Mouse (Mus musculus) granulocyte monocyte progenitor cell, adult 5-6 weeks (primary cell): ENCODE measurements around the gene Fbxo40. TPM values are rescaled to one million over a fixed set of nuclear protein-coding genes. Genes with fewer than 3 reads are reported as not detected.

ENCODE experiments used
- ATAC-seq: replicated peaks from 2 replicates; pipeline ENCODE4 v1.8.0; 2016; ENCODE audit warnings: mild to moderate bottlenecking, moderate TSS enrichment, inconsistent platforms; ENCODE audit not compliant: poor library complexity, severe bottlenecking
- total RNA-seq, 2 experiments: library from RNA; stranded (forward) in 1 of 2; stranded (reverse) in 1 of 2; fragments of 200-712, 200-1000 nt in 1 of 2; fragments of >200 nt in 1 of 2; fragmentation: Nextera tagmentation in 1 of 2; gene quantifications; 2 replicates each; pipeline ENCODE4 v1.2.3; 2014 to 2017

Fbxo40 gene
- total RNA-seq, 2 experiments from 2014 or later: 0.28 to 0.31 TPM

DNA sequence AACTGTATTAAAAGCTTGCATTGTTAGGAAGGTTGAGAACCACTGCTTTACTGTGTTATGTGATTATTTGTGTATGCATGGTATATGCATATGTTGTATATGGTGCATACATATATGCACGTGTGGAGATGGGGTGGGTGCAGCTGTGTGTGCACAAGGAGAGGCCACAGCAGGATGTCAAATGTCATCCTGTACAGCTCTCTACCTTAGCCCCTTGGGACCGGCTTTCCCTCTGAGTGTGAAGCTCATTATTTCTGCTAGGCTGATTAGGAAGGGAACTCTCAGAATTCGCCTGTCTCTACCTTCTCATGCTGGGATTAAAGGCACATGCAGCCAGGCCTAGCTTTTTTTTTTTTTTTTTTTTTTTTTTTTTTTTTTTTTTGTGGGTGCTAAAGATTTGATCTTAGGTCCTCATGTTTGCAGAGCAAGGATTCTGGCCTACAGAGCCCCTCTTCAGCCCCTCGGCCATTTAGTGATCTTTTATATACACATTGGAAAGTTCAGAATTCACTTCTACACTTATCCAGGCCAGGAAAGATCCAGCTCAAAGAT lies 42.5 kb downstream of the Fbxo40 start:
- no peak for ATAC-seq

DNA sequence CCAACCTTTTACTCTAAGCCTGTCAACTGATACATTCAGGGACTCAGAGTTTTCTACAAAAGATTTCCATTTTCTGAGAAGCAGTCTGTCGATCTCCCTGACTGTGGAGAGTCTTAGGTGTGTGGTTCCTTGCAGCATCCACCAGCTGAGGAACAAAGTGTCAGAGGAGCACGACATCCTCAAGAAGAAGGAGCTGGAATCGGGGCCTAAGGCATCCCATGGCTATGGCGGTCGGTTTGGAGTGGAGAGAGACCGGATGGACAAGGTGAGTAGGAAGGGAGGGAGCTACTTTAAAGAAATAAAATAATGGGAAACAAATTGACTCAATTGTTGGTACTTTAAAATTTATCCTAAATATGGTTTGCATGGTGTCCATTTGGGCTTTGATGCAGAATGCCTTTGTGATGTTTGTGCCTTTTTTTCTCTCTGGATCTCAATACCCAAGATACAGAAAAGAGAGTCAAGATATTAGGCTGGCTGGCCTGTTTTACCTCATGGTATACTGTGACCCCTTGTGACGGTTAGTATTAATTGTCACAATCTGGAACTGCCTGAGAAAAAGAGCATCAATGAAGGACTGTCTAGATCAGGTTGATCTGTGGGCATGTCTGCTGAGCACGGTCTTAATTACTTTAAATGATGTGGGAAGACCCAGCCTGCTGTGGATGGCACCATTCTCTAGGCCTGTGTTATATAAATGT lies 43.7 kb downstream of the Fbxo40 start:
- ATAC-seq: no peak

- no peak for ATAC-seq
Observed at GRCm38 (mm10) chr16:36944895-36945424, 45.3 kb downstream of the Fbxo40 start.

- no peak for ATAC-seq
Observed at GRCm38 (mm10) chr16:36943591-36943990, 46.7 kb downstream of the Fbxo40 start.

- ATAC-seq: no peak
Observed at GRCm38 (mm10) chr16:36941895-36942294, 48.4 kb downstream of the Fbxo40 start.

GRCm38 (mm10) chr16:36941137-36941727 lies 49.0 kb downstream of the Fbxo40 start:
- peak; percentile 92 for ATAC-seq

DNA sequence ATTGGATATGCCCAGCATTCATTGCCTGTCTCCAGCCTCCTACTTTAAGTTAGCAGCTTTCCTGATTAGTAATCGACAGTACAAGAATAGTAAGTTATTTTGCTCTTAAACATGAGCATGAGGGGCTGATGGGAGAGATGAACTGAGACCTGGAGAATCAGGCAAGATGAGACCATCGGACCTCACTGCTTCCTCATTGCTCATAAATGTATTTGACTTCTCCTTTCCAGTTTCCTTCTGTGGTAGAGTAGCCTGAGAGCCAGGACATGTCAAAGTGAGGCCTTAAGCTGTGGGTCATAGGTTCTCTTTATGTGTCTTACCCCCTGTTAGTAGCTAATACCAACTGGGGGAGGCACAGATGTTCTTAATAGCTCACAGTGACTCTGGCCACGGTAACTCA lies 54.5 kb downstream of the Fbxo40 start:
- ATAC-seq: peak; percentile 68

DNA sequence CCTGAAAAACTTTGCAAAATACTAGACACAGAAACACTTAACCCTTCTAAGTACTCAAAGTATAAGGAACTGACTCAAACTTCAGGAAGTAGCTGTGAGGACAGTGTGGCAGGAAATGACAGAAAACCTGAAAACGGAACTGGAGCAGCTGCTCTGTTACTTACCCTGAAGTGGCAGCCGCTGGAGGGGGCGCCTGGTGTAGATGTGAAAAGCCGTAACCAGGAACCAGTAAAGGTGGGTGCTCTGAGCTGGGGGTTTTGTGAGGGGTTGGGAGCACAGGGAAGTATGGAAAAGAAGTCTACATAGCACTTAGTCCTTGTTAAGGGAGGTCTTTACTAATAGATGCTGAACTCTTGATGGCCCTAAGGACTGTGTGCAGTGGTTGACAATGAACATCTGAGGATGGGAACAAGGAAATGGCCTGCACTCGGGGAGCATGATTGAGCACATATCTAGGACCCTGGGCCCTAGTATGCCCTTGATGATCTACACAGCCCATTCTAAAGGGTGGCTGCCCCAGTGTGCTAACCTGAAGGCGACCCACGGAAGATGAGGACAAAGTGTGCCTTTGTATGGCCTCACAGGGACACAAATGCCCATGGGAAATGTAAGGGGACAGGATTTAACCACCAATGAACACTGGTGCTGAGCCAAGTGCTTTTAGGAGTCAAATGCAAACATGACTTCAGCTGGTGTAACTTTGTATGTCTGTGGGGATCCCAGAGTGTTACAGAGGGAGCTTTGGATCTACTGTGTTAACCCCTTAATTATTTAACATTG lies 55.2 kb downstream of the Fbxo40 start, which contains the start of gene Hcls1:
Gene Hcls1, plus strand, starts transcription at position 143 of the 780 bp plus-strand sequence.
- peak; percentile 69 for ATAC-seq

GRCm38 (mm10) chr16:36934131-36934840 lies 56.0 kb downstream of the Fbxo40 start:
- 0 out of 2 replicates have a peak, but pooled peaks have one; percentile 6 for ATAC-seq

- ATAC-seq: no peak
Observed at GRCm38 (mm10) chr16:36932546-36932945, 57.7 kb downstream of the Fbxo40 start.

DNA sequence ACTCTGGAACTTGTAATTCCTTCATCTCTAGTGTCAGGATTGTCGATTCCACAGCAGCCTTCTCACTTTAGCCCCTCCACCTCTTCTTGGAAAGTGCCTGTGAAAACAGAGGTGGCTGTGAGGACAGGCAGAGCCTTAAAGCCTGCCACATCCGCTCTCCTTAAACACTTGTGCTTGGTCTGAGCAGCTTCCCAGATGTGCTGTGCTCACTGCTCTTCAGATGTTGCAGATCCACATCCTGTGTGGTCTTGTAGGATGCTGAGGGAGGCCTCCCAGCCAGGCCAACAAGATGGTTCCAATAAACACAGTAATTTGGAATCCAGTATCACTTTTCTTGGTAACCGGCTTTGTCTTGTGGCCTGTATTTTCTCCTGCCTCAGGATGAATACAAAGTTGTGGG lies 58.3 kb downstream of the Fbxo40 start:
- ATAC-seq: no peak

- ATAC-seq: no peak
Observed at GRCm38 (mm10) chr16:36931381-36931780, 58.9 kb downstream of the Fbxo40 start.

DNA sequence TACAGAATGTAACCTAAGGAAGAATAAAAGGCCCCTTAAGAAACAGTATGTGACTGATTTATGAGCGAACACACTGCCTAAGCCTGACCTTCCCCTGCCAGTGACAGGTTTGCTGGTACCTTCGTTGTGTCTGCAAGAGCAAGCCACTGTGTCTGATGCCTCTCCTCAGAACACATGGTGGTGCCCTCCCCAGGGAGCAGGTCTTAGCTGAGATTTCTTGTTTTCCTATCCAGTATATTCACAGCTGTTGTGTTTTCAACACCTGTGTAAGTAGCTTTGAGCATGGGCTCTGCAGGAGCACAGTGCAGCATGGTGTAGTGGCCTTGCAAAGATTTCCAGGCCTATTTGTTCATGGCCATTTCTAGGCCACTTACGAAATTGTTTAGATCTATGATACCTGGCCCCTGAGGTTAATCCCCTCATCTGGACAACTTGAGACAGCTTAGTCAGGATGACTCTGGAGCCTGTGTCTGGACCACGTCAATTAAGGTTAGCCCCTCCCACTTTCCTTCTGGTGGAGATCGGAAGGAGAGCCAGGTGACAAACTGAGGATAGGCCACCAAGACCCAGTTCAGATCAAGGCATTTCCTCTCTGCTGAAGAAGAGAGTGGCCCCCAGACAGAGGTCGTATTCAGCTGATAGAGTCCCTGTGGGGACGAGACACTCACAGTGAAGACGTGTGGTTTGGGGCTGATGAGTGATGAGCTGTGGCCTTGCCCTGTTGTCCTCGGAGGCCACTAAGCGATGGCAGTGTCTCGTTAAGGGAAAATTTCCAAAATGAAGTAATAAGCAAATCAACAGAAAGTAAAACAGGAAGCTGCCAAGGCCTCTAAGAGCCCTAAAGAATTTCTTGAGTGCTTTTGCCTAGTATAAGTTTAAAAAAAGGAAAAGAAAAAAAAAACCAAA lies 59.8 kb downstream of the Fbxo40 start:
- peak; percentile 45 for ATAC-seq

DNA sequence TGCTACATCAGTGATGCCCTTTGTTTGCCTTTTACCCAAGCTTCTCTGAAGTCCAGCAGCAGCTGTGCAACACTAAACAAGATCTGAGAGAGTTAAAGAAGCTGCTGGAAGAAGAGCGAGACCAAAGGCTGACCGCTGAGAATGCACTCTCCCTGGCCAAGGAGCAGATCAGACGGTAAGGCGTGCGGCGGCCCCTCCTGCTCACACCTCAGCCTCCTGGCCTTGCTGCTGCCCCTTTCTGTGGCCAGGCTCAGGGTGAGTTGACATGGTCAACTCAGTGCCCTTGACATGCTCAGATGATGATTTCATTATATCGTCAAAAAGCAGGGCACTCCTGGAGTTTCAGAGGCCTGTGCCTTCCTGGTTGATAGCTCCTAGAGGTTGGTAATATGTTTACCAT lies 61.1 kb downstream of the Fbxo40 start:
- ATAC-seq: no peak

DNA sequence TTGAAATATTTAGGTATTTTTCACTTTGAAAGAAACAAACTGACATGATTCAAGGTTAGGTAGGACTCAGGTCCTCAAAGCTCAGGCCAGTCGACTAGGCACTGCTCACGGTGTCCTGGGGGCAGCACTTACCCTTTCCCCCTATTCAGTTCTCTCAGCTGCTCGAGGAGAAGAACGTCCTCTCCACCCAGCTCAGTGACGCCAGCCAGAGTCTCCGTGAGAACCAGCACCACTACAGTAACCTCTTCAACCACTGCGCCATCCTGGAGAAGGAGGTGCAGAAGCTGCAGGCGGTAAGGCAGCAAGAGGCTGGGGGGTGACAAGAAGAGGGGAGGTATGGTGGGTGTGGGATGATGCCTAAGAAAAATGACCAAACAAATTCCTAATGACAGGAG lies 62.2 kb downstream of the Fbxo40 start:
- no peak for ATAC-seq

DNA sequence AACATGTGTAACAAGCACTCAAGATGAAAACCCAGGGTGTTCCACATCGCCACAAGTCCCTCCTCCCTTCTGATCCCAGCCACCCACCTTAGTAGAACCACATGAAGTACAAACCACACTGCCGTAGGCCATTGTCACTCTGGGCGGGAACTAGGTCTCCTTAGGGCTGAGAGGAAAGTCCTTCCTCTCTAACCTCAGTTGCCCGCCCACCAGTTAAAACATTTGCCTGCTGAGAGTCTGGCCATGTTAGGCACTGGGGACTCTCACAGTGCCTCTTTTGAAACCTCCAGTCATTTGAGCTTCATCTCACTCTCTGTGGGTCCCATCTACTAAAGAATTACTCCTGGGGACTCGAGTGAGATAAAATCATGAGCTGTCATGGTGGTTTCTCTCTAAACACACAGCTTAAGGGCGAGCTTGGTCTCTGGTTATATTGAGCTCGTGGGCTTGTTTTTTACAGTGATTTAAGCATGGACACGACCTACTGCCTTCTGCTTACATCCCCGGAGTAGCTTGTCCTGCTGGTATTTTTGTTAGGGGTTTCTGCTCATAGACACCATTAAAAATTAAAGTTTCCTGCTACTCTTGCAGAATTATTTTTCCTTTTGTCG lies 62.7 kb downstream of the Fbxo40 start:
- no peak for ATAC-seq

DNA sequence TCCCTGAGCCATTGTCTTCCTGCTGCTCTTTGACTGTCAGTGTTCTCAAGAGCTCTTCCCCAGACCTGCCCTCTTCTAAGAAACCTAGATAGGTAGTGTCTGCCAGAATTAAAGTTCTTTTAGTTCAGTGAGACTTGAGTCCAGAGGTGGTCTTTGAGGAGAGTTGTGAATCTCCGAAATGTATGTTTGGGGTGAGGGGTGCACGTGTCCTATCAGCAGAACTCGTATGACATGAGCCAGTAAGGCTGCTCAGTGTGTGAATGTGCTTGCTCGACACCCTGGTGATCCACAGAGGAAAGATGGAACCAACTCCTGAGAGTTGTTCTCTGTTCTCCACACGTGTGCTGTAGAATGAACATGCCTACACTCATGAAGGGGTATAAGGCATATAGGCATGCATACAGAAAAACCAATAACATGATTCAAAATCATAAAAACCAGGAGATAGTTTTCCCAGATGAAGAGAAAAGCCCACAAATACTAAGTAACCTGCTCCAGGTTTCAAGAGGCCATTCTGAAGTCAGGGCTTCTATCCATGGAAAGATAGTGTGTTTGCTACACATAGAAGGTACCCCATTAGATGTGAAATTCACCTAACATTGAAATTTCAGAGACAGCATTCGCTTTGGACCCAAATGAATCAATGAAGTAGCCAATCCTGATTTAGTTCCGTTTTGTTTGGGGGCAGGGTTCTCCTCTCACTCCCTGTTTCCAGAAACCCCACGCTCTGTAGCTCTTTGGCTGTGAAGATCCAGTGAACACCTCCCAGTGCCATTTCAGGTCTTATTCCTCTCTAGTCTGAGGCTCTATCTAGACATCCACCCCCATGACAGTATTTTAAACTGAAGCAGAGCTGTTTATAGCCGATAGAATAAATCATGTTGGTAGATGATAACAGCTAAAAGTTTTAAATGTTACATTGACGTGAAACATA lies 63.5 kb downstream of the Fbxo40 start:
- no peak for ATAC-seq

DNA sequence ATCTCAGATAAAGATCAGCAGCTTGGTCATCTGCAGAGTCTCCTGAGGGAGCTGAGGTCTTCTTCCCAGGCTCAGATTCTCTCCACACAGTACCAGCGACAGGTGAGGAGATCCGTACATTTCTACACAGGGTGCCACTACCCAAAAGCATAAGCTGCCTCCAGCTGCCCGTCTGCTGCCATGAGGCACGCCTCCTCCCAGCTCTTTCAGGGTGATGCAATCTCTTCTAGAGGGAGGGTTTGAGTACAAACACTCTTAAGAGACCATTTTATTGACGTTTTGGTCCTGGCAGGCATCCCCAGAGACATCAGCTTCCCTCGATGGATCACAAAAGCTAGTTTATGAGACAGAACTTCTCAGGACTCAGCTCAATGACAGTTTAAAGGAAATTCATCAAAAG lies 64.5 kb downstream of the Fbxo40 start:
- ATAC-seq: no peak
